Mouse (Mus musculus) ES-E14 (cell line): Measurements from ENCODE around the gene Kdm8.

ENCODE experiments used
- CHD2 ChIP-seq: IDR thresholded peaks from 2 replicates; pipeline ENCODE4 v1.6.1; 2014; ENCODE audit warnings: mild to moderate bottlenecking, low read depth, low read length, inconsistent platforms
- HCFC1 ChIP-seq: IDR thresholded peaks from 2 replicates; pipeline ENCODE4 v1.6.1; 2012; ENCODE audit warnings: low read length, inconsistent platforms, borderline replicate concordance; ENCODE audit not compliant: insufficient read depth
- ZC3H11A ChIP-seq: IDR thresholded peaks from 2 replicates; pipeline ENCODE4 v1.6.1; 2012; ENCODE audit warnings: low read depth, mild to moderate bottlenecking, inconsistent platforms, low read length, borderline replicate concordance
- ZNF384 ChIP-seq: IDR thresholded peaks from 2 replicates; pipeline ENCODE4 v1.6.1; 2012; ENCODE audit warnings: low read depth, low read length, inconsistent platforms

DNA sequence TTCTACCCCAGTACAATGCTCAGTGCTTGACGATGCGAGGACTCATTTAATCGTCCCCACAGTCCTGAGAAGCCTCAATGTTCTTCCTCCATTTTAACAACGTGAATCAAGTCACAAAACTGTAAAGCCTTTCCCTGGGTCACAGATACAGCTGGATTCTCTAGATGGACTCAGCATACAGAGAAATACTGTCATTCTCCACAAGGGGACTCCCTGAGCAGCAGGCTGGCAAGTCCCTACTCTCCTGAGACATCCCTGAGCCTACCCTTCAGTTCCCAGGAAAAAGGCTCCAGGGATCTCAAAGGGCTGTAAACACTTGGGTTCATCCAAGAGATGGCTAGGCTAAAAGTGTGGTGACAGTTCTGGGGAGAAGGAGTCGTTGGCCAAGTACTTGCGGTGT, 37.3 kb upstream of the Kdm8 start:
- TF ChIP-seq ZC3H11A (no peak), HCFC1 (no peak), ZNF384 (no peak), CHD2 (no peak)
